Mouse (Mus musculus) kidney, adult 2 months (tissue): ENCODE measurements around the gene Gm7951.
"Not testable (repeated sequence)": the region's sequence is repeated elsewhere in the genome, so short reads cannot be mapped to it uniquely, and the experiment has no call there.

ENCODE experiments used
- CTCF ChIP-seq: fragments of 200-500 bp; conservative IDR thresholded peaks from 2 replicates; pipeline ENCODE4 v1.5.1; 2011; ENCODE audit warnings: low read depth, mild to moderate bottlenecking, control low read depth, low read length, moderate library complexity, mixed read lengths; ENCODE audit not compliant: insufficient read depth, insufficient read length
- POLR2A ChIP-seq: fragments of 200-500 bp; IDR thresholded peaks from one replicate; pipeline ENCODE4 v1.6.1; 2011; ENCODE audit warnings: low read depth, low read length, control low read depth

- TF ChIP-seq CTCF, POLR2A: not testable (repeated sequence)
Measured at GRCm38 (mm10) chr14:42134571-42134970, 17.4 kb upstream of the Gm7951 start.
